Mouse (Mus musculus): Measurements from ENCODE around the gene Tet3.

- TF ChIP-seq TAL1 (IDR thresholded peaks at IDR 0.05; ENCODE audit: low read length) (no peak), GATA1 (IDR thresholded peaks at IDR 0.05; ENCODE audit: low read length) (no peak)
Observed at GRCm38 (mm10) chr6:83414601-83415355, 44.1 kb downstream of the Tet3 start.
